Mouse (Mus musculus) neural tube, embryonic 12.5 days (tissue): ENCODE results near the gene Lpp. TPM values are rescaled to one million over a fixed set of nuclear protein-coding genes. Genes with fewer than 3 reads are reported as not detected.

ENCODE experiments used
- ATAC-seq: fragments of 200-750 bp; cut with Nextera tagmentation; 2 replicates; pipeline ENCODE4 v1.8.0; 2017; ENCODE audit warnings: low read depth, mild to moderate bottlenecking, moderate TSS enrichment, moderate library complexity; ENCODE audit not compliant: low FRiP score
- H3K27ac ChIP-seq: fragments of 300-500 bp; sonication (generic); 2 replicates; pipeline ENCODE4 v1.5.1; 2016
- H3K27me3 ChIP-seq: fragments of 300-500 bp; sonication (generic); replicated peaks from 2 replicates; pipeline ENCODE4 v1.6.1; 2016; ENCODE audit warnings: mild to moderate bottlenecking
- H3K36me3 ChIP-seq: fragments of 300-500 bp; sonication (generic); 2 replicates; pipeline ENCODE4 v1.6.1; 2016; ENCODE audit warnings: mild to moderate bottlenecking
- H3K4me1 ChIP-seq: fragments of 300-500 bp; sonication (generic); 2 replicates; pipeline ENCODE4 v1.6.1; 2016
- H3K4me2 ChIP-seq: fragments of 300-500 bp; sonication (generic); replicated peaks from 2 replicates; pipeline ENCODE4 v1.6.1; 2016; ENCODE audit warnings: mild to moderate bottlenecking
- H3K4me3 ChIP-seq: fragments of 300-500 bp; sonication (generic); 2 replicates; pipeline ENCODE4 v1.5.1; 2016
- H3K9ac ChIP-seq: fragments of 300-500 bp; sonication (generic); 2 replicates; pipeline ENCODE4 v1.6.1; 2016; ENCODE audit warnings: mild to moderate bottlenecking
- H3K9me3 ChIP-seq: fragments of 300-500 bp; sonication (generic); 2 replicates; pipeline ENCODE4 v1.6.1; 2016; ENCODE audit warnings: mild to moderate bottlenecking
- WGBS: fragments of 180-500 bp; shearing (Covaris S2); methylation state at CpG from one replicate; pipeline ENCODE4 v1.1.7; 2016; 5-methylcytosine and 5-hydroxymethylcytosine counted together
- polyA plus RNA-seq: library from polyadenylated mRNA; unstranded; fragments of >200 nt; fragmentation: Nextera tagmentation; extraction: Ambion mirVana; gene quantifications from 2 replicates; pipeline ENCODE4 v1.2.1, GENCODE M21; 2016

The Lpp gene
- polyA plus RNA-seq, 1 experiment from 2014 or later, result 18.8 TPM

GRCm38 (mm10) chr16:24463842-24464241 is 70.5 kb downstream of the Lpp start:
- no peaks in the 10 kb centered on the region for H3K27me3 ChIP-seq
- no peak overlapping the region for H3K4me3 ChIP-seq
- no peaks in the 10 kb centered on the region for H3K9me3 ChIP-seq
- no peak overlapping the region for H3K27ac ChIP-seq
- no peaks in the 10 kb centered on the region for H3K4me1 ChIP-seq
- no peak overlapping the region for H3K9ac ChIP-seq
- ATAC-seq, result no peak
- 86% methylated on average over 2 of the region's 2 CpGs for WGBS
- H3K4me2 ChIP-seq, result no peak overlapping the region
- no peaks in the 10 kb centered on the region for H3K36me3 ChIP-seq

- Histone ChIP-seq H3K4me1 (no peaks in the 10 kb centered on the region), H3K4me2 (no peak overlapping the region), H3K4me3 (no peak overlapping the region), H3K36me3 (no peaks in the 10 kb centered on the region), H3K9me3 (no peaks in the 10 kb centered on the region), H3K9ac (no peak overlapping the region), H3K27me3 (no peaks in the 10 kb centered on the region), H3K27ac (no peak overlapping the region)
- WGBS, result 70% methylated on average over 5 of the region's 5 CpGs
- no peak for ATAC-seq
Observed at GRCm38 (mm10) chr16:24464436-24464835, 71.1 kb downstream of the Lpp start.

- Histone ChIP-seq H3K27ac (no peak overlapping the region), H3K4me1 (no peaks in the 10 kb centered on the region), H3K36me3 (no peaks in the 10 kb centered on the region), H3K4me3 (no peak overlapping the region), H3K4me2 (no peak overlapping the region), H3K27me3 (no peaks in the 10 kb centered on the region), H3K9me3 (no peaks in the 10 kb centered on the region), H3K9ac (no peak overlapping the region)
- ATAC-seq, result no peak
- WGBS, result 95% methylated on average over 5 of the region's 5 CpGs
Observed at GRCm38 (mm10) chr16:24465633-24466032, 72.3 kb downstream of the Lpp start.

DNA sequence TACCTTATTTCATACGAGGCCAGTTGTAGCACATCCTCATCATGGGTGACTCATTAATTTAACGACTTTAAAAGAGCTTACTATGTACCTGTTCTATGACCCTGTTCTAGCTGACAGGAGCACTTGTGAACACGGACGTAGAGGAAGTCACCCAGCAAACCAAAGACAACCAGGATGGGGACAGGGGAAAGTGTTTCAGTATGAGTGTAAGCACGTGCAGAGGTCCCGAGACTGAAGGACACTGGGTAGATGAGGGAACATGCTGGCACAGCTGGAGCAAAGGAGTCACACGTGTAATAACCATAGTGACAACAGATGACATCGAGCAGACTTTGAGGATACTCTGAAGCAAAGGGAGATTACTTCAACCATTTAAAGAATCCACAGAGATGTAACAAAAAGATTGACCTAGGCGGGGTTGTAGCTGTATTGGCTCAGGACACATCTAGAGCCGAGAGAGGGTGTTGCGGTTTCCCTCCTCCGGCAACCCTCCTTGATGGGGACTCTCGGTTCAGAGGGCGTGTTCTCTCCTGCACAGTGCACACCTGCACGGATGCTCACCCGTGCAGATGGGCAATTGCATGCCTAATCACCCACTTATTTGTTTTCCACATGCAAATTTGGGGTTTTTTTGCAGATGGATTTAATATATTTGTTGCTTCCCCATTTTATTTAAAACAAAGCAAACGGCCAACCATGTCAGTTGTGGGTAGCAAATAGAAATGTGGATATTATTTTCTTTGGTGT is 74.4 kb downstream of the Lpp start:
- no peak for ATAC-seq
- Histone ChIP-seq H3K4me1 (no peaks in the 10 kb centered on the region), H3K27ac (no peak overlapping the region), H3K9me3 (no peaks in the 10 kb centered on the region), H3K4me3 (no peak overlapping the region), H3K9ac (no peak overlapping the region), H3K36me3 (no peaks in the 10 kb centered on the region), H3K4me2 (no peak overlapping the region), H3K27me3 (no peaks in the 10 kb centered on the region)
- 88% methylated on average over 17 of the region's 17 CpGs for WGBS

- Histone ChIP-seq H3K9me3 (no peaks in the 10 kb centered on the region), H3K4me3 (no peak overlapping the region), H3K36me3 (no peaks in the 10 kb centered on the region), H3K27ac (no peak overlapping the region), H3K27me3 (no peaks in the 10 kb centered on the region), H3K4me2 (no peak overlapping the region), H3K9ac (no peak overlapping the region), H3K4me1 (no peaks in the 10 kb centered on the region)
- 55% methylated on average over 3 of the region's 3 CpGs for WGBS
- ATAC-seq, result no peak
Observed at GRCm38 (mm10) chr16:24469313-24469712, 76.0 kb downstream of the Lpp start.

GRCm38 (mm10) chr16:24470601-24471000 is 77.3 kb downstream of the Lpp start:
- Histone ChIP-seq H3K9me3 (no peaks in the 10 kb centered on the region), H3K27ac (no peak overlapping the region), H3K36me3 (no peaks in the 10 kb centered on the region), H3K4me1 (no peaks in the 10 kb centered on the region), H3K9ac (no peak overlapping the region), H3K27me3 (no peaks in the 10 kb centered on the region), H3K4me3 (no peak overlapping the region), H3K4me2 (no peak overlapping the region)
- 66% methylated on average over 1 of the region's 1 CpGs for WGBS
- ATAC-seq, result no peak

- Histone ChIP-seq H3K36me3 (no peaks in the 10 kb centered on the region), H3K9ac (no peak overlapping the region)
- ATAC-seq, result no peak
Observed at GRCm38 (mm10) chr16:24471029-24471428, 77.7 kb downstream of the Lpp start.

GRCm38 (mm10) chr16:24471801-24472200 is 78.5 kb downstream of the Lpp start:
- no peak for ATAC-seq
- H3K4me1 ChIP-seq, result peaks cover 2% of the 10 kb centered on the region
- H3K4me3 ChIP-seq, result no peak overlapping the region
- no peak overlapping the region for H3K27ac ChIP-seq
- H3K4me2 ChIP-seq, result no peak overlapping the region
- no peaks in the 10 kb centered on the region for H3K9me3 ChIP-seq
- no peaks in the 10 kb centered on the region for H3K27me3 ChIP-seq
- H3K36me3 ChIP-seq, result no peaks in the 10 kb centered on the region
- WGBS, result 89% methylated on average over 1 of the region's 1 CpGs
- no peak overlapping the region for H3K9ac ChIP-seq

More at GRCm38 (mm10) chr16:24471029-24471428, 77.7 kb downstream of the Lpp start:
- Histone ChIP-seq H3K27me3 (no peaks in the 10 kb centered on the region), H3K4me1 (no peaks in the 10 kb centered on the region; the same call in 1 of the 2 replicates), H3K4me2 (no peak overlapping the region), H3K9me3 (no peaks in the 10 kb centered on the region), H3K4me3 (no peak overlapping the region), H3K27ac (no peak overlapping the region)
- 80% methylated on average over 4 of the region's 4 CpGs for WGBS

- no peaks in the 10 kb centered on the region for H3K36me3 ChIP-seq
- peaks cover 10% of the 10 kb centered on the region for H3K4me1 ChIP-seq
- H3K27me3 ChIP-seq, result no peaks in the 10 kb centered on the region
- no peak overlapping the region for H3K4me2 ChIP-seq
- H3K9me3 ChIP-seq, result no peaks in the 10 kb centered on the region
- H3K4me3 ChIP-seq, result no peak overlapping the region
- no peak overlapping the region for H3K9ac ChIP-seq
- no peak for ATAC-seq
- 86% methylated on average over 3 of the region's 3 CpGs for WGBS
- H3K27ac ChIP-seq, result no peak overlapping the region
Observed at GRCm38 (mm10) chr16:24473966-24474365, 80.7 kb downstream of the Lpp start.

DNA sequence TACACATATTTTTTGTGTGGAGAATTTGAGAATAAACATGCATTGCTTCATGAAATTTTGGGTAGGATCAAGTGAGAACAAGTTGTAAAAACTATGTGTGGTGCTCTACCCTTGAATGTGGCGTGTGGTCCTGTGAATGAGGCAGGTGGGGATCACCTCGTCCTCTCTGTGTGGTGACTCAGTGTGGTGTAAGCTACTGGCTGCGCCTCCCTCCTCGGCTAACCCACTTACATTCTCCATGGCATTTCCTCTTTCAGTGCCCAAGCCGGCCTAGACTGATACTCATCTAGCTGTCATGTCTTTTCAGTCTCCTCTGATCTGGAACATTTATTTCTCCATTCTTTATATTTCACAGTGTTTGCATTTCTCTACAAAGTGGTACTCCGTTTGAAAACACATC is 81.5 kb downstream of the Lpp start:
- Histone ChIP-seq H3K9me3 (no peaks in the 10 kb centered on the region), H3K4me1 (peaks cover 10% of the 10 kb centered on the region), H3K27ac (no peak overlapping the region), H3K9ac (no peak overlapping the region), H3K4me2 (no peak overlapping the region), H3K36me3 (no peaks in the 10 kb centered on the region), H3K27me3 (no peaks in the 10 kb centered on the region), H3K4me3 (no peak overlapping the region)
- no peak for ATAC-seq
- 84% methylated on average over 6 of the region's 6 CpGs for WGBS

DNA sequence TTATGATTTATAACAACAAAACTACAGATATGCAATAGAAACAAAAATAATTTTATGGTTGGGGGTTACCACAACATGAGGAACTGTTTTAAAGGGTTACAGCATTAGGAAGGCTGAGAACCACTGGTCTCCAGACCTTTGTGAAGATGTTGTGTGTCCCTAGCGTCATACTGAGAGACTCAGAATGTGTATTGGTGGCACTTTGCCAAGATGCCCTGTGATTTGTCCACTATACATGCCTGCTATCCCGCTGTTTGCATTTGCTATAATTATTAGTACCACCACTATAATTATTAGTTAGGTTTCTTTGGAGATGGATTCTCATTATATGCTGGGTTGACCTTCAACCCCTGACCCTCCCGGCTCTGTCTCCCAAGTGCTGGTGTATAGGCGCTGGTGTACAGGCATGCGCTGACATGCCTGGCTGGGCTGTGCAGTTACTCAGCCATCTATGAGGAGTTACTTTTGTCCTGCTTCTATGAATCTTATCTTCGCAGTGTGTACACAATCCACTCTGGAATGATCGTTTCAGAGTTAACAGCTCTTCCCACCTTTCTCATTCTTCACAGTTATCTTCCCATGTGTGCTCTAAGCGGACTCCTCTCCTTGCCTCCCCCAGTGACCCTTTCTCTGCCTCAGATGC is 82.1 kb downstream of the Lpp start:
- H3K9ac ChIP-seq, result no peak overlapping the region
- H3K9me3 ChIP-seq, result no peaks in the 10 kb centered on the region
- WGBS, result 77% methylated on average over 8 of the region's 8 CpGs
- peaks cover 10% of the 10 kb centered on the region for H3K4me1 ChIP-seq
- H3K4me3 ChIP-seq, result no peak overlapping the region
- H3K4me2 ChIP-seq, result no peak overlapping the region
- no peaks in the 10 kb centered on the region for H3K36me3 ChIP-seq
- no peaks in the 10 kb centered on the region for H3K27me3 ChIP-seq
- ATAC-seq, result no peak
- H3K27ac ChIP-seq, result no peak overlapping the region

DNA sequence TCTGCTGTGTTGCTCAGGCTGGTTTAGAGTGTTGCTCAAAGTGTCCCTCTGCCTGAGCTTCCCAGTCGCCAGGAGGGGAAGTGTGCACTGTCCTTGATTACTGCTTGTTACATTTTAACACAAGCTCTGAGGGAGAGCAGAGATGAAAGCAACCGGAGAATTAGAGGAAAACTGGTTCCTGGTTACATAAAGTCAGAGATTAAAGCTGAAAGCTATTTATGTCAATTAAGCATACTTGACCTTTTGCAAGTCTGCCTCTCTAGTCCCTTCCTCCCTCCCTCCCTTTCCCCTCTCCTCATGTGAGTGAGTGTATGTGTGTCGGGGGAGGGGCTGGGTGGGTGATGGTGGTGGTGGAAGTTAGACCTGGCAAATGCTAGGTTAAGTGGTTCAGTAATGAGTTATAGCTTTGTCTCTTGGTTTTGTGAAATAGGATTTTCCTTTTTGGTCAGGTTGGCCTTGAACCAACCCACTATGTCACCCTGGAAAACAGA is 83.6 kb downstream of the Lpp start:
- Histone ChIP-seq H3K27me3 (no peaks in the 10 kb centered on the region), H3K9me3 (no peaks in the 10 kb centered on the region), H3K4me1 (peaks cover 10% of the 10 kb centered on the region), H3K4me3 (no peak overlapping the region), H3K36me3 (no peaks in the 10 kb centered on the region), H3K4me2 (no peak overlapping the region), H3K27ac (no peak overlapping the region), H3K9ac (no peak overlapping the region)
- no peak for ATAC-seq
- 49% methylated on average over 3 of the region's 3 CpGs for WGBS

- Histone ChIP-seq H3K27me3 (no peaks in the 10 kb centered on the region), H3K9me3 (no peaks in the 10 kb centered on the region), H3K4me3 (no peak overlapping the region), H3K36me3 (no peaks in the 10 kb centered on the region), H3K27ac (no peak overlapping the region), H3K4me1 (peaks cover 10% of the 10 kb centered on the region), H3K4me2 (no peak overlapping the region), H3K9ac (no peak overlapping the region)
- no peak for ATAC-seq
- WGBS, result 68% methylated on average over 1 of the region's 1 CpGs
Observed at GRCm38 (mm10) chr16:24478006-24478405, 84.7 kb downstream of the Lpp start.
